Mouse (Mus musculus): ENCODE data around the gene Ism2. TPM values are rescaled to one million over a fixed set of nuclear protein-coding genes. Genes with fewer than 3 reads are reported as not detected.
A peak's percentile ranks its signal among the peaks of the same experiment; 100 is the strongest.

The Ism2 gene
- 1.4 and 1.8 TPM in 2 replicates for polyA plus RNA-seq (2015; fragmentation: Nextera tagmentation; extraction: Ambion mirVana)

- Histone ChIP-seq H3K27ac (no peak within 1 kb of the TSS), H3K9ac (peak within 1 kb of the TSS; percentile 53), H3K9me3 (no peaks in the 10 kb centered on the region), H3K4me2 (peak within 1 kb of the TSS; percentile 97), H3K4me1 (peaks cover 17% of the 10 kb centered on the region; the same call in 1 of the 2 replicates), H3K27me3 (replicated peaks) (peaks cover 27% of the 10 kb centered on the region), H3K4me3 (peak within 1 kb of the TSS; percentile 64), H3K36me3 (replicated peaks) (no peaks in the 10 kb centered on the region)
- ATAC-seq (replicated peaks) = peak; percentile 80
- WGBS = under 1% methylated on average over 86 of the region's 86 CpGs
These were observed at the start of gene Ism2 for GRCm38 (mm10) chr12:87299657-87300440. Gene Ism2, minus strand, starts transcription at chr12:87299705.

- Histone ChIP-seq H3K4me2 (no peak overlapping the region), H3K27ac (no peak overlapping the region), H3K9ac (no peak overlapping the region), H3K9me3 (no peaks in the 10 kb centered on the region), H3K4me1 (no peaks in the 10 kb centered on the region), H3K27me3 (replicated peaks) (no peaks in the 10 kb centered on the region), H3K4me3 (no peak overlapping the region), H3K36me3 (replicated peaks) (peaks cover 4% of the 10 kb centered on the region)
- no peak for ATAC-seq (replicated peaks)
- 82% methylated on average over 2 of the region's 2 CpGs for WGBS
These were observed 48.5 kb upstream of the Ism2 start for GRCm38 (mm10) chr12:87348029-87348428.

- Histone ChIP-seq H3K27me3 (replicated peaks) (no peaks in the 10 kb centered on the region), H3K4me3 (no peak overlapping the region), H3K4me2 (no peak overlapping the region), H3K9me3 (no peaks in the 10 kb centered on the region), H3K36me3 (replicated peaks) (peaks cover 4% of the 10 kb centered on the region), H3K9ac (no peak overlapping the region), H3K27ac (no peak overlapping the region), H3K4me1 (no peaks in the 10 kb centered on the region)
- WGBS = 96% methylated on average over 2 of the region's 2 CpGs
- no peak for ATAC-seq (replicated peaks)
These were observed 48.0 kb upstream of the Ism2 start for GRCm38 (mm10) chr12:87347511-87347910.

GRCm38 (mm10) chr12:87343084-87343605, 43.6 kb upstream of the Ism2 start:
- Histone ChIP-seq H3K27ac (no peak overlapping the region), H3K36me3 (replicated peaks) (peaks cover 4% of the 10 kb centered on the region), H3K4me3 (no peak overlapping the region), H3K4me1 (no peaks in the 10 kb centered on the region), H3K9me3 (no peaks in the 10 kb centered on the region), H3K27me3 (replicated peaks) (no peaks in the 10 kb centered on the region), H3K4me2 (no peak overlapping the region), H3K9ac (no peak overlapping the region)
- ATAC-seq (replicated peaks) = no peak

GRCm38 (mm10) chr12:87338082-87338481, 38.6 kb upstream of the Ism2 start:
- H3K9ac ChIP-seq = no peak overlapping the region

GRCm38 (mm10) chr12:87334886-87335285, 35.4 kb upstream of the Ism2 start:
- 20% methylated on average over 2 of the region's 2 CpGs for WGBS
- Histone ChIP-seq H3K9ac (no peak overlapping the region), H3K4me2 (no peak overlapping the region), H3K27ac (no peak overlapping the region), H3K9me3 (no peaks in the 10 kb centered on the region), H3K4me1 (no peaks in the 10 kb centered on the region; the same call in 1 of the 2 replicates), H3K4me3 (no peak overlapping the region), H3K36me3 (replicated peaks) (no peaks in the 10 kb centered on the region), H3K27me3 (replicated peaks) (no peaks in the 10 kb centered on the region; the same call in 1 of the 2 replicates)
- ATAC-seq (replicated peaks) = no peak

More at GRCm38 (mm10) chr12:87338082-87338481, 38.6 kb upstream of the Ism2 start:
- H3K27ac ChIP-seq = no peak overlapping the region
- H3K36me3 ChIP-seq (replicated peaks) = no peaks in the 10 kb centered on the region
- no peaks in the 10 kb centered on the region for H3K9me3 ChIP-seq
- WGBS = 94% methylated on average over 4 of the region's 4 CpGs
- H3K4me3 ChIP-seq = no peak overlapping the region
- H3K4me2 ChIP-seq = no peak overlapping the region
- no peak for ATAC-seq (replicated peaks)
- H3K4me1 ChIP-seq = no peaks in the 10 kb centered on the region
- no peaks in the 10 kb centered on the region for H3K27me3 ChIP-seq (replicated peaks)

GRCm38 (mm10) chr12:87333794-87334193, 34.3 kb upstream of the Ism2 start:
- Histone ChIP-seq H3K36me3 (replicated peaks) (no peaks in the 10 kb centered on the region), H3K4me3 (no peak overlapping the region), H3K27ac (no peak overlapping the region), H3K9ac (no peak overlapping the region), H3K4me2 (no peak overlapping the region), H3K9me3 (no peaks in the 10 kb centered on the region), H3K27me3 (replicated peaks) (no peaks in the 10 kb centered on the region; the same call in 1 of the 2 replicates), H3K4me1 (no peaks in the 10 kb centered on the region; the same call in 1 of the 2 replicates)
- ATAC-seq (replicated peaks) = no peak

- H3K4me1 ChIP-seq = peaks cover 7% of the 10 kb centered on the region
- no peak overlapping the region for H3K9ac ChIP-seq
- H3K4me2 ChIP-seq = no peak overlapping the region
- ATAC-seq (replicated peaks) = no peak
- no peak overlapping the region for H3K4me3 ChIP-seq
- no peaks in the 10 kb centered on the region; the same call in 1 of the 2 replicates for H3K27me3 ChIP-seq (replicated peaks)
- H3K9me3 ChIP-seq = no peaks in the 10 kb centered on the region
- 81% methylated on average over 4 of the region's 4 CpGs for WGBS
- no peak overlapping the region for H3K27ac ChIP-seq
- H3K36me3 ChIP-seq (replicated peaks) = no peaks in the 10 kb centered on the region
These were observed 33.0 kb upstream of the Ism2 start for GRCm38 (mm10) chr12:87332511-87332910.

GRCm38 (mm10) chr12:87331908-87332307, 32.4 kb upstream of the Ism2 start:
- Histone ChIP-seq H3K4me3 (no peak overlapping the region), H3K36me3 (replicated peaks) (no peaks in the 10 kb centered on the region), H3K4me2 (no peak overlapping the region), H3K4me1 (peaks cover 13% of the 10 kb centered on the region), H3K27ac (no peak overlapping the region), H3K9ac (no peak overlapping the region), H3K9me3 (no peaks in the 10 kb centered on the region), H3K27me3 (replicated peaks) (no peaks in the 10 kb centered on the region; the same call in 1 of the 2 replicates)
- WGBS = 26% methylated on average over 5 of the region's 5 CpGs
- no peak for ATAC-seq (replicated peaks)

GRCm38 (mm10) chr12:87331053-87331456, 31.6 kb upstream of the Ism2 start:
- peaks cover 15% of the 10 kb centered on the region for H3K4me1 ChIP-seq
- H3K9ac ChIP-seq = no peak overlapping the region
- ATAC-seq (replicated peaks) = no peak
- 43% methylated on average over 6 of the region's 6 CpGs for whole genome bisulfite sequencing
- H3K9me3 ChIP-seq = no peaks in the 10 kb centered on the region
- no peak overlapping the region for H3K27ac ChIP-seq
- no peak overlapping the region for H3K4me3 ChIP-seq
- H3K27me3 ChIP-seq (replicated peaks) = no peaks in the 10 kb centered on the region; the same call in 1 of the 2 replicates
- no peaks in the 10 kb centered on the region for H3K36me3 ChIP-seq (replicated peaks)
- H3K4me2 ChIP-seq = no peak overlapping the region

- Histone ChIP-seq H3K36me3 (replicated peaks) (no peaks in the 10 kb centered on the region), H3K4me1 (peaks cover 15% of the 10 kb centered on the region), H3K9ac (no peak overlapping the region), H3K4me2 (no peak overlapping the region), H3K4me3 (no peak overlapping the region), H3K9me3 (no peaks in the 10 kb centered on the region), H3K27me3 (replicated peaks) (no peaks in the 10 kb centered on the region; the same call in 1 of the 2 replicates), H3K27ac (no peak overlapping the region)
- 73% methylated on average over 2 of the region's 2 CpGs for WGBS
- ATAC-seq (replicated peaks) = no peak
These were observed 30.7 kb upstream of the Ism2 start for GRCm38 (mm10) chr12:87330213-87330612.

GRCm38 (mm10) chr12:87328025-87328424, 28.5 kb upstream of the Ism2 start:
- Histone ChIP-seq H3K9me3 (no peaks in the 10 kb centered on the region), H3K9ac (no peak overlapping the region), H3K27ac (peak overlapping the region; percentile 53; the same call in 1 of the 2 replicates), H3K36me3 (replicated peaks) (no peaks in the 10 kb centered on the region), H3K27me3 (replicated peaks) (no peaks in the 10 kb centered on the region; the same call in 1 of the 2 replicates), H3K4me3 (no peak overlapping the region), H3K4me2 (no peak overlapping the region), H3K4me1 (peaks cover 15% of the 10 kb centered on the region)
- 21% methylated on average over 4 of the region's 4 CpGs for WGBS
- ATAC-seq (replicated peaks) = peak; percentile 31

Data from midbrain, embryonic 15.5 days (tissue).